Mouse (Mus musculus): ENCODE measurements at regions not wholly inside any gene's neighbourhood (a gene's known extent, or its start where the extent isn't known, plus 50 kb on each side); places are given as distances from the start of the nearest gene placed in this dataset.

GRCm38 (mm10) chr6:111954401-111954800, 319.2 kb upstream of the Lmcd1 start:
- no peak for TF ChIP-seq CTCF (IDR thresholded peaks at IDR 0.05; ENCODE audit: control insufficient read depth, insufficient read depth, insufficient read length)
- TF ChIP-seq MYOG (IDR thresholded peaks at IDR 0.05; ENCODE audit: control insufficient read depth, extremely low read depth, insufficient read length) = no peak
- TF ChIP-seq FOSL1 (IDR thresholded peaks at IDR 0.05; ENCODE audit: insufficient read depth, low read length, poor library complexity, severe bottlenecking) = no peak

Measured in C2C12 (cell line).